Mouse (Mus musculus) intestine, embryonic 15.5 days (tissue): ENCODE data around the gene Aym1. TPM values are rescaled to one million over a fixed set of nuclear protein-coding genes. Genes with fewer than 3 reads are reported as not detected.

ENCODE experiments used
- ATAC-seq: fragments of 200-750 bp; cut with Nextera tagmentation; 2 replicates; pipeline ENCODE4 v1.8.0; 2017; ENCODE audit warnings: moderate TSS enrichment, moderate library complexity
- H3K27ac ChIP-seq: fragments of 300-500 bp; sonication (generic); 2 replicates; pipeline ENCODE4 v1.5.1; 2015; ENCODE audit warnings: mild to moderate bottlenecking, inconsistent platforms
- H3K27me3 ChIP-seq: fragments of 300-500 bp; sonication (generic); replicated peaks from 2 replicates; pipeline ENCODE4 v1.6.1; 2015; ENCODE audit warnings: inconsistent platforms
- H3K36me3 ChIP-seq: fragments of 300-500 bp; sonication (generic); 2 replicates; pipeline ENCODE4 v1.6.1; 2015; ENCODE audit warnings: inconsistent platforms
- H3K4me1 ChIP-seq: fragments of 300-500 bp; sonication (generic); replicated peaks from 2 replicates; pipeline ENCODE4 v1.6.1; 2015; ENCODE audit warnings: inconsistent platforms
- H3K4me2 ChIP-seq: fragments of 300-500 bp; sonication (generic); replicated peaks from 2 replicates; pipeline ENCODE4 v1.6.1; 2015; ENCODE audit warnings: mild to moderate bottlenecking, inconsistent platforms
- H3K4me3 ChIP-seq: fragments of 300-500 bp; sonication (generic); replicated peaks from 2 replicates; pipeline ENCODE4 v1.5.1; 2015; ENCODE audit warnings: inconsistent platforms
- H3K9ac ChIP-seq: fragments of 300-500 bp; sonication (generic); 2 replicates; pipeline ENCODE4 v1.6.1; 2015; ENCODE audit warnings: inconsistent platforms
- H3K9me3 ChIP-seq: fragments of 300-500 bp; sonication (generic); 2 replicates; pipeline ENCODE4 v1.6.1; 2016; ENCODE audit warnings: inconsistent platforms
- WGBS: fragments of 180-500 bp; shearing (Covaris S2); methylation state at CpG from one replicate; pipeline ENCODE4 v1.1.7; 2015; 5-methylcytosine and 5-hydroxymethylcytosine counted together
- polyA plus RNA-seq: library from polyadenylated mRNA; unstranded; fragments of >200 nt; fragmentation: Nextera tagmentation; extraction: Ambion mirVana; gene quantifications from 2 replicates; pipeline ENCODE4 v1.2.1, GENCODE M21; 2015

The Aym1 gene
- polyA plus RNA-seq, 1 experiment from 2014 or later: not detected

DNA sequence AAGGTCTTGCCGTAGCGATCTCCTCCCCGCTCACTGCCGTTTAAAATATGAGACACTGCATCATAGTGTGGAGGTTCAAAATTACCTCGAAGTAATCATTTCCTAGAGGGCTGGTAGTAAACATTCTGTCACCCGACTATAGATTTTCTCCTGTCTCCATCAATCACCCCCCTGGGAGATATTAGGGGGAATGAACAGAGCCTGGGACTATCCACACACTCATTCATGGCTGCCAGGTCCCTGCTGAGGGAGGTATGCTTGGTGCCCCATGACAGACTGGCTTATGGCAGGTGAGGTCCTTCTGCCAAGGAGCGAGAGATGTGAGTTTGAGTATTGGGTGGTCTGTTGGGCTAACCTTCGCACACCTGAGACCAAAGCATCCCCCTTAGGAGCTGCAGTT, 23.5 kb downstream of the Aym1 start:
- H3K36me3 ChIP-seq: no peaks in the 10 kb centered on the region
- no peak for ATAC-seq
- H3K4me3 ChIP-seq: no peak overlapping the region
- H3K9me3 ChIP-seq: no peaks in the 10 kb centered on the region
- no peaks in the 10 kb centered on the region for H3K4me1 ChIP-seq
- H3K4me2 ChIP-seq: no peak overlapping the region
- no peak overlapping the region for H3K27ac ChIP-seq
- WGBS: 68% methylated on average over 8 of the region's 8 CpGs
- no peaks in the 10 kb centered on the region for H3K27me3 ChIP-seq
- H3K9ac ChIP-seq: no peak overlapping the region

DNA sequence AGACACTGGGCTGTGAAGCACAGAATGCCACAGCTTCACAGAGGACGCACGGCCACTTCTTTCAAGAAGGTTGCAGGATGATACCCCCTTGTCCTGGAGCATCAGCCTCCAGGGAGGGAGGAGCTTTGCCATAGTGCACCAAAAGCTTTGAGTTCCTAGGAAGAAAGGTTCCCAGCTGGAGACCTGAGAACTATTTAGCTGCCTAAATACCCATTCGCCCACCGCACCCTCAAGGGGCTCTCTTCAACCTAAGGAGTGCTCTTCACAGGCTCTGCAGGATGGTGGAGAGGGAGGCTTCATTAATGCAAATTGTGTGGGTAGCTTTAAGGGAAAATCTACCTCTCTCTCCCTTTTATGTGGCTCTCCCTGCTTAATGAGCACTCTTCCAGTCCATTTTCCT, 25.5 kb downstream of the Aym1 start:
- no peaks in the 10 kb centered on the region for H3K36me3 ChIP-seq

DNA sequence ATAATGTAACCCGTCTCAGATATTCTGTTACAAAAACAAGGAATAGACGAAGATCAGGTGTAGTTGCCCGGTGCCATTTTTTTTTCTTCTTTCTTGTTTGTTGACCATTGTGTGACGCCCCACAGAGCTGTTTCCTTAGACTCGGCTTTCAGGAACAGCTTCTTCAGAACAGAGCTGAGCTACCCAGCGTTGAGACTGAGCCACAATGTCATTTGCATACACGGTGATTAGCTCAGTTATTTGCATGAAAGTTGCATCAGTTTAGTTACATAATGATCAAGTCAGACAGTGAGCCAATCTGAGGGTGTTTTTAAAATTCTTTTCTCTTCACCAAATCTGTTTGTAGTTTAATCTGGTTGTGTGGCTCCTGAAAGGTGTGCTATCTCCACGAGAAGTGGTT, 36.7 kb downstream of the Aym1 start:
- Histone ChIP-seq H3K4me1 (no peaks in the 10 kb centered on the region), H3K36me3 (no peaks in the 10 kb centered on the region), H3K4me3 (no peak overlapping the region), H3K9ac (no peak overlapping the region), H3K9me3 (no peaks in the 10 kb centered on the region), H3K27ac (no peak overlapping the region), H3K4me2 (no peak overlapping the region), H3K27me3 (no peaks in the 10 kb centered on the region)
- ATAC-seq: no peak
- WGBS: 51% methylated on average over 8 of the region's 8 CpGs

More for the DNA sequence above, 25.5 kb downstream of the Aym1 start:
- Histone ChIP-seq H3K9ac (no peak overlapping the region), H3K27ac (no peak overlapping the region), H3K27me3 (no peaks in the 10 kb centered on the region), H3K4me3 (no peak overlapping the region), H3K4me1 (no peaks in the 10 kb centered on the region), H3K4me2 (no peak overlapping the region), H3K9me3 (no peaks in the 10 kb centered on the region)
- ATAC-seq: no peak
- 68% methylated on average over 4 of the region's 4 CpGs for WGBS

GRCm38 (mm10) chr5:113396286-113396934, 39.3 kb downstream of the Aym1 start:
- no peaks in the 10 kb centered on the region for H3K27me3 ChIP-seq
- 83% methylated on average over 17 of the region's 17 CpGs for WGBS
- no peak for ATAC-seq

GRCm38 (mm10) chr5:113397443-113398317, 40.6 kb downstream of the Aym1 start:
- WGBS: 63% methylated on average over 17 of the region's 17 CpGs
- ATAC-seq: no peak
- Histone ChIP-seq H3K9me3 (no peaks in the 10 kb centered on the region), H3K27ac (no peak overlapping the region), H3K4me3 (no peak overlapping the region), H3K27me3 (no peaks in the 10 kb centered on the region), H3K9ac (no peak overlapping the region), H3K36me3 (no peaks in the 10 kb centered on the region), H3K4me2 (no peak overlapping the region), H3K4me1 (no peaks in the 10 kb centered on the region)

More at GRCm38 (mm10) chr5:113396286-113396934, 39.3 kb downstream of the Aym1 start:
- Histone ChIP-seq H3K9ac (no peak overlapping the region), H3K4me3 (no peak overlapping the region), H3K27ac (no peak overlapping the region), H3K4me1 (no peaks in the 10 kb centered on the region), H3K36me3 (no peaks in the 10 kb centered on the region), H3K4me2 (no peak overlapping the region), H3K9me3 (no peaks in the 10 kb centered on the region)

GRCm38 (mm10) chr5:113402702-113403101, 45.6 kb downstream of the Aym1 start:
- H3K9me3 ChIP-seq: no peaks in the 10 kb centered on the region

DNA sequence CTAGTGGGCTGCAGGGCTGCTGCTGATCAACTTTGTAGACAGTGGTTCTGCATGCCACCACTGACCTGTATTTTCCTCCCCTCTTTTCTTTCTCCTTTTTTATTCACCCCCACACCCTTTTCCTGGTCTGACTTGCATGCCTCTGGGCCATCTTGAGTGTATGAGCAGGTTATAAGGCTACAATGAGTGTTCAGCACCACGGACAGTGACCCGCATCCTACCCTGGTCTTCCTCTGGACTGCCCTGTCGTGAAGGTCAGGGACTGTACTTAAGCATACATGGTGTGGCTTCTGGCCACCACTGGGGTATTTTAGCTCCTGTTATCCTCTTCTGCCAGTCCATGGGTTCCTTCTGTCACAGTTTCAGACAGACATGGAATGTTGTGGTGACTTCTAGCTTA, 50.3 kb downstream of the Aym1 start:
- Histone ChIP-seq H3K4me2 (no peak overlapping the region), H3K4me3 (no peak overlapping the region), H3K9me3 (no peaks in the 10 kb centered on the region), H3K27me3 (no peaks in the 10 kb centered on the region), H3K36me3 (no peaks in the 10 kb centered on the region), H3K4me1 (no peaks in the 10 kb centered on the region), H3K27ac (no peak overlapping the region), H3K9ac (no peak overlapping the region)
- no peak for ATAC-seq
- 4% methylated on average over 3 of the region's 3 CpGs for WGBS

More at GRCm38 (mm10) chr5:113402702-113403101, 45.6 kb downstream of the Aym1 start:
- WGBS: 35% methylated on average over 11 of the region's 11 CpGs
- Histone ChIP-seq H3K27me3 (no peaks in the 10 kb centered on the region), H3K4me2 (no peak overlapping the region), H3K9ac (no peak overlapping the region), H3K4me1 (no peaks in the 10 kb centered on the region), H3K27ac (no peak overlapping the region), H3K4me3 (no peak overlapping the region), H3K36me3 (no peaks in the 10 kb centered on the region)
- ATAC-seq: no peak

Other genes with a start within 250 kb of the Aym1 start
- 10.0 and 10.7 TPM in 2 replicates for gene 2900026A02Rik, start 136.1 kb upstream of the Aym1 start, polyA plus RNA-seq
- gene Tmem211, start 130.4 kb upstream of the Aym1 start, polyA plus RNA-seq: not detected in 2 replicates
- 9.6 and 11.3 TPM in 2 replicates for gene Sgsm1, start 46.5 kb upstream of the Aym1 start, polyA plus RNA-seq
- 7.0 and 7.7 TPM in 2 replicates for gene Wscd2, start 133.0 kb downstream of the Aym1 start, polyA plus RNA-seq